Mouse (Mus musculus) liver, embryonic 14.5 days (tissue): Measurements from ENCODE around the gene Hivep3.

Experiments
- CTCF ChIP-seq: IDR thresholded peaks from 2 replicates; pipeline ENCODE4 v1.5.1; 2016; ENCODE audit warnings: antibody characterized with exemption, low read depth, control low read depth
- EP300 ChIP-seq: IDR thresholded peaks from 2 replicates; pipeline ENCODE4 v1.6.1; 2016; ENCODE audit warnings: antibody characterized with exemption, low read depth

- TF ChIP-seq CTCF (no peak), EP300 (no peak)
Observed at GRCm38 (mm10) chr4:119707326-119707725, 26.3 kb upstream of the Hivep3 start.
